Mouse (Mus musculus) ovary, postnatal 36 days (tissue): ENCODE results near the gene Cacnb1.

Experiments used
- DNase-seq: peaks from one replicate; pipeline ENCODE4 v3.0.0; 2022; ENCODE audit warnings: low spot score, mixed read lengths

The Cacnb1 gene

GRCm38 (mm10) chr11:97955146-97955902 is 67.5 kb downstream of the Cacnb1 start:
- no peak for DNase-seq

GRCm38 (mm10) chr11:97954469-97955141 is 68.2 kb downstream of the Cacnb1 start:
- no peak for DNase-seq

DNA sequence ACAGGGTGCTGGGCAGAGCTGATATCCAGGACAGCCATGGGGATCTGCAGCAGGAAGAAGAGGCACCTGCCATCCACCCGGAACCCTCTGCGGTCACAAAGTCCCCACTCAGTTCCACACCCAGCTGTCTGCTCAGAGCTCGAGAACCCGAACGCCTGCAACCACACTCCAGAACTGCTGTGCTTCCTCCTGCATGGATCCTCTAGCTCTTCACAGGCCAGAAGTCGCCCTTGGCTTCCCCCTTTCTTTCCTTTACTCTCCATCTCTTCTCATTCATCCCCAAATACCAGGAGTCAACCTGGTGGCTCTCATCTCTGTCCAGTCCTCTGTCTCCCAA is 68.9 kb downstream of the Cacnb1 start:
- no peak for DNase-seq

DNA sequence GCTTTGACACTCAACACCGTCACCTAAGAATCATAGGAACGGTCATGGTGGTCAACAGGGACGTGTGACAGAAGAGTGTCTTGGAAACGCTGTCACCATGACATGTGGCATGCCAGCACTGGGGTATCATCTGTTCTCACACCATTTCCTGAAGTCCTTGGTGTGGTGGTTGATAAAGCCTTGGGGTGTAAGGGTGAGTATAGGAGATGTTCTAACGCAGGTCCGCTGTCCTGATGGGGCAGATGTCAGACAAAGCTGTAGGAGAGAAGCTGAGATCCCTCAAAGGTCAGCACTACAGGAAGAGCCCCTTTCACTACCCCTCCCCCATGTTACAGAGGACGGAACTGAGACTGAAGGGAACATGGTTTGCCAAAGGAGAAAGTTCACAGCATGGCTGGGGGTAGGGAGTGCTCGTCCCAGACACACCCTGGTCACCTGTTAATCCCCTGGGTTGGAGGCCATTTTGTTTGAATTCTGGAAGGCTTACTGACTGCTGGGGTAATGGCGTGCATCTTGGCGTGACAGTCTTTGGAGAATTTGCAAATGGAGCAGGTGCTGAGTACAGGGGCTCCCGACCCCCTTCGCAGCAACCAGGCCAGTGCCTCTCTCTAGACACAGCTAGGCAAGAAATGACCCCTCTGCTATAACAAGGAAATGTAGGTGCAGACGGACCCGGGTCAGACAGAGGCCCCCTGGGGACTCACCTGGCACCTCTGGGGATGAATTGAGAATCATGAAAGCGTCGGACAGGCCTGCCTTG is 69.5 kb downstream of the Cacnb1 start:
- DNase-seq, result no peak

DNA sequence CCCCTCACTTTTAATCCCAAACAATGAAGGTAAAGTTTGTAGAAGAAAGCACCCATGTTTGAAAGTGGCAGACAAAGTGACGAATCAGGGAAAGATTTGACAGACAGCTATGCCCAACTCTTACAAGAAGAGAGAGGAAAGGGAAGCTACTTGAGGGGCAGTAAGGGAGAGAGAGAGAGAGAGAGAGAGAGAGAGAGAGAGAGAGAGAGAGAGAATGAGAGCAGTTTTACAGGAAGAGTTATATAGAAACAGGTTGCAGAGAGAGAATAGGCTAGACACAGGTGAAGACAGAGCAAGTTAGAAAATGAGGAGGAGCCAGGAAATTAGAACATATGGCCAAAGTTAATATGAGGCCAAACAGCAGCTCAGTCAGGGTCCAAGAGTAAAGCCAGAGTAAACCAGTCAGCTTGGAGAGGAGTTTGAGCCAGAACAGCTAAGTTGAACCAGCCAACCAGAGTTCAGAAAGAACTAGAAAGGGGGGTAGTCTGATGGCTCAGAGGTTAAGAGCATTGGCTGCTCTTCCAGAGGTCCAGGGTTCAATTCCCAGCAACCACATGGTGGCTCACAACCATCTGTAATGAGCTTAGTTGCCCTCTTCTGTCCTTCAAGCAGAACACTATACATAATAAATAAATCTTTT is 70.3 kb downstream of the Cacnb1 start:
- DNase-seq, result no peak
